ENCODE assay signal across 21 mouse cellular contexts in the genomic region with DNA sequence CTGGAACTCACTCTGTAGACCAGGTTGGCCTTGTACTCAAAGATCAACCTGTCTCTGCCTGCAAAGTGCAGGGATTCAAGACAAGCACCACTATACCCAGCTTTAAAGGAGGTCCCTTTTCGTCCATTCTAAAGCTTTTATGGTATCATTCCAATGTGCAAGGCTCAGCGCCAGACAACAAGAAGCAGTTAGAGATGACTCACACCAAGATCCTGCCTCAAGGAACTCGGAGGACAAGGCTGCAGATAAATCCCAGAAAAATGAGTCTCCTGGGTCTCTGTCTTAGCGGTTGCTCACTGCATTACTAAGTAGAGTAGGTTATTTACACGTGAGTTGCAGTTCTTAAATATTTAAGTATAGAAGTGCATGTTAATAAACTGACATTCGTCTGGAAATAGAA. TPM values are rescaled to one million over a fixed set of nuclear protein-coding genes. Genes with fewer than 3 reads are reported as not detected.
DNase-seq lines count a peak whose midpoint lies in the region; ATAC-seq and TF ChIP-seq lines count a peak whose summit lies in the region.
"Had no signal": no experiment of that assay in that cellular context is flagged by ENCODE, and none has a peak within 500 bp of the region (broad histone marks: within the 10 kb centered on the region; RNA-seq: fewer than 3 reads in every experiment).

No protein-coding gene starts in this region.

- no peak for DNase-seq in frontal cortex, postnatal 14 days (ENCODE audit: low spot score in 2 of 2)
- DNase-seq in 3134 (ENCODE audit: extremely low read depth, insufficient read length, low spot score) (peak; percentile 48), NIH3T3 (ENCODE audit: low read depth) (peak; percentile 93)
- DNase-seq in cerebellum, postnatal 25 days = no peak
- no peak for DNase-seq in embryo, embryonic 9.5 days (ENCODE audit: extremely low spot score)
- no peak for DNase-seq in spleen, postnatal 14 days (ENCODE audit: low spot score in 2 of 2)
- DNase-seq: adrenal gland, adult 8-10 months; adrenal gland, postnatal 36 days; cerebellum, adult 11 months; cerebellum, adult 8-10 months; cerebellum, postnatal 14 days; gastrocnemius, postnatal 10 days; kidney, adult 2 months had no signal

- TF ChIP-seq POLR2A in embryonic fibroblast, embryonic 13.5 days (IDR thresholded peaks at IDR 0.05; ENCODE audit: low read depth, low read length) = no peak

- peak; percentile 64 for ATAC-seq in frontal cortex, adult (ENCODE audit: low TSS enrichment)
- ATAC-seq: forebrain, embryonic 14.5 days; intestine, embryonic 16.5 days had no signal

- peaks cover 16% of the 10 kb centered on the region for H3K4me1 ChIP-seq in embryonic fibroblast, embryonic 13.5 days (ENCODE audit: control insufficient read depth, insufficient read depth, low read length)
- H3K4me1 ChIP-seq: forebrain, embryonic 10.5 days; hindbrain, embryonic 13.5 days had no signal

- peak overlapping the region; percentile 95 for H3K27ac ChIP-seq in embryonic fibroblast, embryonic 13.5 days (ENCODE audit: insufficient read depth, low read length)
- H3K27ac ChIP-seq: embryonic facial prominence, embryonic 13.5 days; forebrain, embryonic 10.5 days; hindbrain, embryonic 13.5 days had no signal

- H3K4me3 ChIP-seq in embryonic fibroblast, embryonic 13.5 days (ENCODE audit: insufficient read depth, low read length) = no peak overlapping the region
- H3K4me3 ChIP-seq: embryonic facial prominence, embryonic 13.5 days; forebrain, embryonic 10.5 days; heart, embryonic 12.5 days; hindbrain, embryonic 13.5 days had no signal

- TF ChIP-seq CTCF in embryonic fibroblast, embryonic 13.5 days (IDR thresholded peaks at IDR 0.05; ENCODE audit: borderline replicate concordance, insufficient read depth, low read length) = no peak

RNA-seq across cellular contexts. Expression of a gene that starts 26.4 kb away (rescaled TPM):
- 464 and 759 TPM in 2 replicates for polyA plus RNA-seq in embryonic fibroblast, embryonic 13.5 days (2011; ENCODE audit: insufficient read length, low read depth, missing spikeins)

Comparison
In these comparisons a context has a peak if more than half of its experiments do, and no peak if none do; other contexts are left out.
1. DNase-seq: peak in 3134 (single experiment) and NIH3T3 (single experiment); none in frontal cortex, postnatal 14 days (0 of 2), cerebellum, postnatal 25 days (0 of 2), embryo, embryonic 9.5 days (single experiment) and spleen, postnatal 14 days (0 of 2).